Mouse (Mus musculus) fat pad, adult 2 months (tissue): ENCODE measurements at regions not wholly inside any gene's neighbourhood (a gene's known extent, or its start where the extent isn't known, plus 50 kb on each side); places are given as distances from the start of the nearest gene placed in this dataset.

Experiments
- DNase-seq: peaks from one replicate; pipeline ENCODE4 v3.0.0-alpha.2; 2011; ENCODE audit warnings: low read depth, low spot score; ENCODE audit errors: extremely low read depth

- DNase-seq, result no peak
Measured at GRCm38 (mm10) chr10:43634371-43635080, 56.4 kb downstream of the Cd24a start.

GRCm38 (mm10) chr10:43641169-43641945 is 63.3 kb downstream of the Cd24a start:
- DNase-seq, result no peak

- no peak for DNase-seq
Measured at GRCm38 (mm10) chr10:43646326-43646725, 68.2 kb downstream of the Cd24a start.

GRCm38 (mm10) chr10:43646965-43647364 is 68.9 kb downstream of the Cd24a start:
- no peak for DNase-seq

- DNase-seq, result no peak
Measured at GRCm38 (mm10) chr10:43648186-43648585, 70.1 kb downstream of the Cd24a start.

- DNase-seq, result no peak
Measured at GRCm38 (mm10) chr10:43648815-43649447, 70.8 kb downstream of the Cd24a start.

- DNase-seq, result no peak
Measured at GRCm38 (mm10) chr10:43650449-43650848, 72.4 kb downstream of the Cd24a start.

- no peak for DNase-seq
Measured at GRCm38 (mm10) chr10:43651505-43651904, 73.4 kb downstream of the Cd24a start.

- DNase-seq, result no peak
Measured at GRCm38 (mm10) chr10:43651915-43652314, 73.8 kb downstream of the Cd24a start.

- no peak for DNase-seq
Measured at GRCm38 (mm10) chr10:43655082-43655671, 77.1 kb downstream of the Cd24a start.

GRCm38 (mm10) chr10:43655680-43656079 is 77.6 kb downstream of the Cd24a start:
- no peak for DNase-seq

GRCm38 (mm10) chr10:43656207-43656606 is 78.1 kb downstream of the Cd24a start:
- no peak for DNase-seq

- peak; percentile 47 for DNase-seq
Measured at GRCm38 (mm10) chr10:43657501-43658225, 79.6 kb downstream of the Cd24a start.

- DNase-seq, result no peak
Measured at GRCm38 (mm10) chr10:43658226-43658593, 80.1 kb downstream of the Cd24a start.

- DNase-seq, result no peak
Measured at GRCm38 (mm10) chr10:43664844-43665243, 86.8 kb downstream of the Cd24a start.

GRCm38 (mm10) chr10:43666262-43667085 is 88.4 kb downstream of the Cd24a start:
- DNase-seq, result no peak

- no peak for DNase-seq
Measured at GRCm38 (mm10) chr10:43667086-43667690, 89.1 kb downstream of the Cd24a start.

GRCm38 (mm10) chr10:43667732-43668247 is 89.7 kb downstream of the Cd24a start:
- no peak for DNase-seq

- DNase-seq, result no peak
Measured at GRCm38 (mm10) chr10:43669471-43669870, 91.4 kb downstream of the Cd24a start.
